Mouse (Mus musculus) intestine, postnatal 0 days (tissue): ENCODE data around the gene Nobox. TPM values are rescaled to one million over a fixed set of nuclear protein-coding genes. Genes with fewer than 3 reads are reported as not detected.
A peak's percentile ranks its signal among the peaks of the same experiment; 100 is the strongest.

Experiments used
- ATAC-seq: fragments of 200-750 bp; cut with Nextera tagmentation; 2 replicates; pipeline ENCODE4 v1.8.0; 2017; ENCODE audit warnings: mild to moderate bottlenecking, moderate TSS enrichment, moderate library complexity
- H3K27ac ChIP-seq: fragments of 300-500 bp; sonication (generic); 2 replicates; pipeline ENCODE4 v1.5.1; 2014; ENCODE audit warnings: mild to moderate bottlenecking, low read depth, low read length, moderate library complexity
- H3K27me3 ChIP-seq: fragments of 300-500 bp; sonication (generic); replicated peaks from 2 replicates; pipeline ENCODE4 v1.6.1; 2014; ENCODE audit warnings: low read length, mixed read lengths; ENCODE audit not compliant: control insufficient read depth, insufficient read depth
- H3K36me3 ChIP-seq: fragments of 300-500 bp; sonication (generic); 2 replicates; pipeline ENCODE4 v1.6.1; 2014; ENCODE audit warnings: mild to moderate bottlenecking, moderate library complexity; ENCODE audit not compliant: control insufficient read depth, insufficient read depth
- H3K4me1 ChIP-seq: fragments of 300-500 bp; sonication (generic); replicated peaks from 2 replicates; pipeline ENCODE4 v1.6.1; 2014; ENCODE audit warnings: antibody characterized with exemption, low read length, mixed read lengths; ENCODE audit not compliant: control insufficient read depth, insufficient read depth
- H3K4me2 ChIP-seq: fragments of 300-500 bp; sonication (generic); replicated peaks from 2 replicates; pipeline ENCODE4 v1.6.1; 2014; ENCODE audit warnings: low read depth, mild to moderate bottlenecking, moderate library complexity
- H3K4me3 ChIP-seq: fragments of 300-500 bp; sonication (generic); 2 replicates; pipeline ENCODE4 v1.5.1; 2014; ENCODE audit warnings: low read depth, low read length
- H3K9ac ChIP-seq: fragments of 300-500 bp; sonication (generic); 2 replicates; pipeline ENCODE4 v1.6.1; 2014; ENCODE audit warnings: mild to moderate bottlenecking, low read depth, low read length
- H3K9me3 ChIP-seq: fragments of 300-500 bp; sonication (generic); 2 replicates; pipeline ENCODE4 v1.6.1; 2016; ENCODE audit warnings: mixed run types; ENCODE audit not compliant: control insufficient read depth
- CTCF ChIP-seq: sonication (generic); IDR thresholded peaks from 2 replicates; pipeline ENCODE4 v1.5.1; 2016; ENCODE audit warnings: low read depth, mild to moderate bottlenecking, control low read depth, antibody characterized with exemption, moderate library complexity
- WGBS: fragments of 180-500 bp; shearing (Covaris S2); extraction: QIAGEN DNeasy Blood & Tissue Kit; methylation state at CpG from one replicate; pipeline ENCODE4 v1.1.7; 2014; 5-methylcytosine and 5-hydroxymethylcytosine counted together
- polyA plus RNA-seq: library from polyadenylated mRNA; unstranded; fragments of >200 nt; fragmentation: Nextera tagmentation; extraction: Ambion mirVana; gene quantifications from 2 replicates; pipeline ENCODE4 v1.2.1, GENCODE M21; 2015

The Nobox gene
- polyA plus RNA-seq, 1 experiment from 2014 or later, result not detected

- H3K4me1 ChIP-seq, result no peaks in the 10 kb centered on the region
- no peaks in the 10 kb centered on the region for H3K27me3 ChIP-seq
- TF ChIP-seq CTCF, result no peak
- no peaks in the 10 kb centered on the region for H3K36me3 ChIP-seq
- H3K4me3 ChIP-seq, result no peak overlapping the region
- H3K27ac ChIP-seq, result no peak overlapping the region
- 59% methylated on average over 6 of the region's 6 CpGs for whole genome bisulfite sequencing
- no peak overlapping the region for H3K4me2 ChIP-seq
- ATAC-seq, result no peak
- H3K9ac ChIP-seq, result no peak overlapping the region
- H3K9me3 ChIP-seq, result no peaks in the 10 kb centered on the region
Observed at GRCm38 (mm10) chr6:43310071-43310470, 717 bp upstream of the Nobox start.

- no peak for ATAC-seq
- Histone ChIP-seq H3K4me1 (peaks cover 3% of the 10 kb centered on the region; the same call in 1 of the 2 replicates), H3K36me3 (no peaks in the 10 kb centered on the region), H3K4me3 (no peak overlapping the region), H3K27me3 (no peaks in the 10 kb centered on the region), H3K4me2 (no peak overlapping the region), H3K9me3 (no peaks in the 10 kb centered on the region), H3K9ac (no peak overlapping the region), H3K27ac (no peak overlapping the region)
- WGBS, result 34% methylated on average over 2 of the region's 2 CpGs
- no peak for TF ChIP-seq CTCF
Observed at GRCm38 (mm10) chr6:43297508-43297850, 11.9 kb downstream of the Nobox start.

GRCm38 (mm10) chr6:43296798-43297507 lies 12.4 kb downstream of the Nobox start:
- TF ChIP-seq CTCF, result peak; percentile 83
- no peak overlapping the region for H3K9ac ChIP-seq
- ATAC-seq, result no peak
- no peak overlapping the region for H3K4me2 ChIP-seq
- 40% methylated on average over 7 of the region's 7 CpGs for WGBS
- H3K4me3 ChIP-seq, result no peak overlapping the region
- H3K36me3 ChIP-seq, result no peaks in the 10 kb centered on the region
- H3K27ac ChIP-seq, result no peak overlapping the region
- no peaks in the 10 kb centered on the region for H3K9me3 ChIP-seq
- H3K27me3 ChIP-seq, result no peaks in the 10 kb centered on the region
- H3K4me1 ChIP-seq, result peaks cover 6% of the 10 kb centered on the region; the same call in 1 of the 2 replicates

GRCm38 (mm10) chr6:43295908-43296307 lies 13.4 kb downstream of the Nobox start:
- no peak for ATAC-seq
- WGBS, result 25% methylated on average over 5 of the region's 5 CpGs
- no peak for TF ChIP-seq CTCF
- no peak overlapping the region for H3K9ac ChIP-seq
- no peaks in the 10 kb centered on the region for H3K9me3 ChIP-seq
- H3K4me2 ChIP-seq, result no peak overlapping the region
- H3K27me3 ChIP-seq, result no peaks in the 10 kb centered on the region
- H3K27ac ChIP-seq, result no peak overlapping the region
- H3K4me3 ChIP-seq, result no peak overlapping the region
- H3K4me1 ChIP-seq, result peaks cover 6% of the 10 kb centered on the region; the same call in 1 of the 2 replicates
- H3K36me3 ChIP-seq, result no peaks in the 10 kb centered on the region

GRCm38 (mm10) chr6:43293175-43293574 lies 16.2 kb downstream of the Nobox start:
- Histone ChIP-seq H3K4me1 (peaks cover 6% of the 10 kb centered on the region; the same call in 1 of the 2 replicates), H3K9me3 (no peaks in the 10 kb centered on the region), H3K4me2 (no peak overlapping the region), H3K36me3 (peaks cover 13% of the 10 kb centered on the region), H3K9ac (no peak overlapping the region), H3K27ac (peak overlapping the region; percentile 88), H3K4me3 (no peak overlapping the region), H3K27me3 (no peaks in the 10 kb centered on the region)
- 52% methylated on average over 7 of the region's 7 CpGs for WGBS
- no peak for TF ChIP-seq CTCF
- peak; percentile 43 for ATAC-seq

GRCm38 (mm10) chr6:43292471-43293076 lies 16.8 kb downstream of the Nobox start:
- H3K27ac ChIP-seq, result peak overlapping the region; percentile 88
- peaks cover 19% of the 10 kb centered on the region for H3K36me3 ChIP-seq
- H3K9me3 ChIP-seq, result no peaks in the 10 kb centered on the region
- H3K4me2 ChIP-seq, result 0 out of 2 replicates have a peak overlapping the region, but pooled peaks have one; percentile 7
- no peak for TF ChIP-seq CTCF
- H3K27me3 ChIP-seq, result no peaks in the 10 kb centered on the region
- no peak overlapping the region for H3K9ac ChIP-seq
- 35% methylated on average over 6 of the region's 6 CpGs for WGBS
- H3K4me3 ChIP-seq, result no peak overlapping the region
- peaks cover 6% of the 10 kb centered on the region; the same call in 1 of the 2 replicates for H3K4me1 ChIP-seq
- ATAC-seq, result peak; percentile 88
